Mouse (Mus musculus): ENCODE data around the gene Cpn1. TPM values are rescaled to one million over a fixed set of nuclear protein-coding genes. Genes with fewer than 3 reads are reported as not detected.

Cpn1 gene
- under 1 TPM in 3 of 4 experiments, not detected in 1; 0.16 to 0.31 (median 0.17) TPM for total RNA-seq (2022)

- no peak for DNase-seq (ENCODE audit: low spot score in 2 of 2)
These were observed at the start of gene Cpn1 for GRCm38 (mm10) chr19:43986069-43986794. Cpn1 (minus strand) TSS chr19:43986556.

DNA sequence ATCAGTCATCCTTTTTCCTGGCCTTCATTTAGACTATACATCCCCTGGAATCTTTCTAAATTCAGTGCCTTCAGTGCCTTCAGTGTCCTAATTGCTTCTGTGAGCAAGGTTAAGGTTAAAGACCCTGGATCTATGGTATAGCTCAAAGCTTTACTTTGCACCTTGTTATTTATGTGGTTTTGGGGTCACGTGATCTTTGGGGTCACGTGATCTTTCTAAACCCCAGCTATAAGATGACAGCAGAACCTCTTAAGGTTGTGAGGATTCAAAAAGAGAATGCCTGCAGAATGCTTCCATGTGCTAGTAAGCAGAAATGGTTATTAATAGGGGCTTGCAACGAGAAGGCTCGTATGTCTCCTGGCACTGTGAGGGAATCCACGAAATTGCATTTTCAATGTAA lies 47.0 kb upstream of the Cpn1 start:
- DNase-seq (ENCODE audit: low spot score in 2 of 2), result no peak

- no peak for DNase-seq (ENCODE audit: low spot score in 2 of 2)
These were observed 45.8 kb upstream of the Cpn1 start for GRCm38 (mm10) chr19:44032046-44032744.

- DNase-seq (ENCODE audit: low spot score in 2 of 2), result no peak
These were observed 43.7 kb upstream of the Cpn1 start for GRCm38 (mm10) chr19:44030024-44030423.

DNA sequence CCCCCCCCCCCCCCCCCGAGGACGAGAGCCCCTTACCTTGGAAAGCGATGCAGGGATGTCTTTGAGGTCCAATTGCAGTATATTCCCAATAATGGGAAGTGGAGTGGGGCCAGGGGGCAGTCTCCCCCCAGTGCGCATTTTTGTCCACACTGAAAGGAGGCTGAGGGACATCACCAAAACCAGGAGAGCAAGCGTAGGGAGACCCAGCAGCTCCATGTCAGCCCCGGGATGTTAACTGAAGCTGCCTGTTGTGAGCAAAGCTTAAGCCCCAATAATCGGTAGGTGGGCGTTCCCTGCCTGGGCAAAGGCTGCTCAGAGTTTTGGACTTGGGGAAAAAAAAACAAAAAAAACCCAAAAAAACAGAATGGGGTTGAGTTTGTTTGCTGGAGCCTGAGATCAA lies 42.6 kb upstream of the Cpn1 start, which contains the start of gene Cyp2c23:
Gene Cyp2c23, minus strand, starts transcription at position 237 of the 400 bp plus-strand sequence.
- no peak for DNase-seq (ENCODE audit: low spot score in 2 of 2)

- no peak for DNase-seq (ENCODE audit: low spot score in 2 of 2)
These were observed 40.7 kb upstream of the Cpn1 start for GRCm38 (mm10) chr19:44026956-44027530.

DNA sequence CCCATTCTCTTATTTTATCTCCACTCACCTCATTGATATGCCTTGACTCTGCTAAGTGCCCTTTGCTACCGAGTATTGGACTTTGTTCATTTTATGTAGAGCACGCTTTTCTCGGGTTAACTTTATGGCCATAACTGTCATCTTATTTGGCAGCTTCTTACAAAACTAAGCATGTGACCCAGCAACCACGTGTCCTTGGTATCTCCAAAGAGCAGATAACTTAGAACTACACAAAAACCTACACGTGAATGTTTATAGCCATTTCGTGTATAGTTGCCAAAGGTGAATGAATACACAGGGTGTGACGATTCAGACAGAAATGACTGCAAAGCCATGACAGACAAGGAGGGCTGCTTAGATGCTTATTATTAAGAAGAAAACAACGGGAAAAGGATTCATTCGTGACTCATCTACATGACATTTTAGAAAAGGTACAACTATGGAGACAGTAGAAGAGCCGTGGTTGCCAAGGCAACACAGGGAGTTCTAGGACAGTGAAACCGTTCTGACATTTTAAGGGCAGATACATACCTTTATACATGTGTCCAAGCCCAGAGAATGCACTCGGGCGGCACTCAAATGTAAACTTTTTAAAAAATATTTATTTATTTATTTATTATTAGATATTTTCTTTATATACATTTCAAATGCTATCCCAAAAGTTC lies 38.7 kb upstream of the Cpn1 start:
- no peak for DNase-seq (ENCODE audit: low spot score in 2 of 2)

DNA sequence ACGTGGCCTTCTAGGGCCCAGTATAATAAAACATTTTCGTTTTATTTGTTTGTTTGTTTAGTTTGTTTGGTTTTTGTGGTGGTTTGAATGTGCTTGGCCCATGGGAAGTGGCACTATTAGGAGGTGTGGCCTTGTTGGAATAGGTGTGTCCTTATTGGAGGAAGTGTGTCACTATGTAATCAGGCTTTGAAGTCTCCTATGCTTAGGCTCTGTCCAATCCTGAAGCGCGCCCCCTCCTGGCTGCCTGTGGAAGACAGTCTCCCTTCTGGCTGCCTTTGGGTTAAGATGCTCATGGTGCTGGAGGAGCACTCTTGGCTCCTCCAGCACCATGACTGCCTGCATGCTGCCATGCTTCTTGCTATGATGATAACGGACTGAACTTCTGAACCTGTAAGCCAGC lies 36.7 kb upstream of the Cpn1 start:
- no peak for DNase-seq (ENCODE audit: low spot score in 2 of 2)

DNA sequence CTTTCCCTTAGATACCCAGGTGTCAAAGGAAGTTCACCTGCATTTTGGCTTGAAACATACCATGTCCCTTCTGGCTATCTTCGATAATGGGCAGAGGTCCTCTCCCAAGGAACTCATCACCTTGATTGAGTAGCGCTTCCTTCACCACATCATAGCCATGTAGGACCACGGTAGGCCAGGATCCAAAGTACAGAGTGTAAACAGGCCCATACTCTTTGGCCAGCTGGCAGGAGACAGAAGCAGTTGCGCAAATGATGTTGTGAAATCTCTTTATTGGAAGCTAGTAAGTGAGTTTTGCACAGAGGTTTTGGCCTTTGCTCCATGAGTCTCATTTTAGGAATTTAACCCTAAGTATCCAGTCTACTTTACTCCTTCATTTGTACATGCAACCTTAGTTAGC lies 35.1 kb upstream of the Cpn1 start:
- peak; percentile 46 to 55 for DNase-seq (ENCODE audit: low spot score in 2 of 2)

DNA sequence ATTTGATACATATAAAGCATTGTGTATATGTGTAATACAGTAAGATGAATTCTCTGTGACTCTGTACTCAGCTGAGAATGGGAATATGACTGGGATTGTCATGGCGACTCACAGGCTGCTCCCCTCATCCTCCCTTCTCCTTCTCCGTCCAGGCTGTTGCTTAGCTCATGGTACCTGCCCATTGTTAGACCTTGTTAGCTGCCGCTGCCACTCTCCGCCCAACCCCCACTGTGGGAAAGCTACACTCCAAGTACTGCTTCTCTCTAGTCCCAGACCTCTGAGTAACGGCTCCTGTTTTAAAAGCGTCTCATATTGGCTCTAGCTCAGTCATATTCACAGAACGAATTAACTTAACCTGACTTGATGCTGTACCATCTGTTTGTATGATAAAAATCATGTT lies 33.4 kb upstream of the Cpn1 start:
- no peak for DNase-seq (ENCODE audit: low spot score in 2 of 2)

DNA sequence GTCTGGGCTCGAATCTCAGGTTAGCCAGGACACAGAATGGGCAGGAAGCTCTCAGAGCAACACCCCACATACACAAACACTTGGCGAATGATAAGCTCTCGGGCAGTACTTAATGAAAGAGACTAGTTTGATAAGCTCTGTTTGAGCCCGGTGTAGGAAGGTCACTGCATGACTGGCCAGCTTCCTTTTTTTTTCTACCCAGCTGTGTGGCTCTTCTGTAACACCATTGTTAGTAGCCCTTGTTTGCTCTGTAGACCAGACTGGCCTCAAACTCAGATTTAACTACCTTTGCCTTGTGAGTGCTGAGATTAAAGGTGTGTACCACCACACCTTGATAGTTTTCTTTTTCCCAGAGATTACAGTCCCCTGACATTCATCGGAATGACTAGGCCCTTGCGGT lies 27.5 kb upstream of the Cpn1 start:
- no peak for DNase-seq (ENCODE audit: low spot score in 2 of 2)

DNA sequence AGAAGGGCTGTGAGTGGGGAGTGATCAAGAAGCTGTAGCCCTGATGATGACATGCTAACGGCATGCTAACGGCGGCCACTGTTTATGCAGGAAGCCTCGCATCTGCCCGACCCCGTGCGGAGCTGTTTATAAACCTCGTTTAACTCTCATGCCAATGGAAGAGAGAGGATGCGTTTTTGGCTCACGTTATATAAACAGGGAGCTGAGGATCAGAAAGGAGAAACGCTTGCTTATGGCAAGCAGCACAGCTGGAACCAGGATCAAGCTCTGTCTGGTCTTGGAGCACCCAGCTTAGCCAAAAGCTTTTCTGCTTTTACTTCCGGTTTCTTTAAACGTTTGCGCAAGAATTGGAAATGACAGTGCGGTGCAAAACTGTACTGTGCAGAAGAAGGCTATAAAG lies 22.4 kb upstream of the Cpn1 start:
- no peak for DNase-seq (ENCODE audit: low spot score in 2 of 2)

- DNase-seq (ENCODE audit: low spot score in 2 of 2), result no peak
These were observed 20.8 kb upstream of the Cpn1 start for GRCm38 (mm10) chr19:44007186-44007585.

DNA sequence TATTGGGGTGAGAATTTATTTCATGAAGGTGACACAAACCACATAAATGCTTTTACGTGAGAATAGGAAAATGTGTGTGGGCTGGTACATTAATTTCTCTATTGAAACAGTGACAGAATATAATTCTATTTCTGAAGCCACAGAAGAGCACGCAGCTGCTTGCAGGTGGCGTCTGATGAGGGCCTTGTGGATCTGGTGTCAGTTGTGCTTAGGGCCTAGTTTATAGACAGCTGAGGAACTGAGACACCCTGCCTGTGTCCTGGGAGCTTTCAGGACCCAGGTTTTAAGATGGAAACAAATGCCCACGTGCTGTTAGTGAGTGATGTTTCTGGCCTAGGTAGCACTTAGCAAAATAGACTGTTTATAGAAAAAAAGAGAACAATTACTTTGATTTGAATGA lies 18.7 kb upstream of the Cpn1 start:
- no peak for DNase-seq (ENCODE audit: low spot score in 2 of 2)

GRCm38 (mm10) chr19:44004261-44004660 lies 17.9 kb upstream of the Cpn1 start:
- no peak for DNase-seq (ENCODE audit: low spot score in 2 of 2)

GRCm38 (mm10) chr19:44000720-44001119 lies 14.4 kb upstream of the Cpn1 start:
- DNase-seq (ENCODE audit: low spot score in 2 of 2), result no peak

- no peak for DNase-seq (ENCODE audit: low spot score in 2 of 2)
These were observed 13.7 kb upstream of the Cpn1 start for GRCm38 (mm10) chr19:44000061-44000460.

- no peak for DNase-seq (ENCODE audit: low spot score in 2 of 2)
These were observed 12.6 kb upstream of the Cpn1 start for GRCm38 (mm10) chr19:43998802-43999527.

DNA sequence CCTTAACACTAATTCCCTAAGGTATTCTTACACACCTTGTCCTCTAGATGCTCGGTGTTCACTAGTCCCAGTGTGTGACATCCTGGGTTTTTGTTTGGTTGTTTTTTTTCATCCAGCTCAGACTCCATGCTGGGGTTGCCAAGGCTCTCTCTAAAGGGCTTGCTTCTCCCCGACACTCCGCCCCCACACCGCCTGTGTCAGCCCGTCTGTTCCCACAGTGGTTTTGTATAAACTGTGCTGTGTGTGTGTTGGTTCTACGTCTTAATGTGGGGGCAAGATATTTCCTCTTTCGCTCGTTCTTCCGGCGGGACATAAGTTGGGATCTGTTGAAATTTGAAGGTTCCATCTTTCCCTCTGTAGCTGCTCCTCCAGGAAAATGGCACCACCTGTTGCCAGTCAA lies 11.7 kb upstream of the Cpn1 start:
- no peak for DNase-seq (ENCODE audit: low spot score in 2 of 2)

DNA sequence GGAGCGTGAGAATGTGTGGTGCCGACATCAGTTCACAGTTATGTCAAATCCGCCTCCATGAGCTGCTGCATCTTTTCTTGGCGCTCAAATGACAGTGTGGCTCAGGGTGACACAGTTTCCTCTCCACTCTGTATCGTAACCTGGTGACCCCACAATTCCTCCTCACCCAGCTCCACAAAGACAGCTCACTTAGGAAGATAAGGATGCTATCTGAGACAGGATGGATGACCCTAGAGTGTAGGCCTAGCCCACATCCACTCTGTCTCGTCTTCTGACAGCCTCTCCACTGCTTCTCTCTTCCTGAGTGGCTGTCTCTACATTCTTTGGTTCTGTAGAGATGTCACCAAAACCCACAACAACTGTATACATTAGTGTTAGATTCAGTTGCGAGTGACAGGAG lies 9.1 kb upstream of the Cpn1 start:
- no peak for DNase-seq (ENCODE audit: low spot score in 2 of 2)

- no peak for DNase-seq (ENCODE audit: low spot score in 2 of 2)
These were observed 6.1 kb upstream of the Cpn1 start for GRCm38 (mm10) chr19:43992464-43992863.
